Mouse (Mus musculus) R1 (cell line): ENCODE results near the gene Nlrp9c.
"Not testable (repeated sequence)": the region's sequence is repeated elsewhere in the genome, so short reads cannot be mapped to it uniquely, and the experiment has no call there.

Source experiments
- DNase-seq: peaks from one replicate; pipeline ENCODE4 v3.0.0-alpha.2; 2018; ENCODE audit warnings: low read depth, low spot score

The Nlrp9c gene

GRCm38 (mm10) chr7:26403600-26403999 is at the start of gene Nlrp9c:
Gene Nlrp9c (minus strand): TSS chr7:26403700.
- DNase-seq: not testable (repeated sequence)

DNA sequence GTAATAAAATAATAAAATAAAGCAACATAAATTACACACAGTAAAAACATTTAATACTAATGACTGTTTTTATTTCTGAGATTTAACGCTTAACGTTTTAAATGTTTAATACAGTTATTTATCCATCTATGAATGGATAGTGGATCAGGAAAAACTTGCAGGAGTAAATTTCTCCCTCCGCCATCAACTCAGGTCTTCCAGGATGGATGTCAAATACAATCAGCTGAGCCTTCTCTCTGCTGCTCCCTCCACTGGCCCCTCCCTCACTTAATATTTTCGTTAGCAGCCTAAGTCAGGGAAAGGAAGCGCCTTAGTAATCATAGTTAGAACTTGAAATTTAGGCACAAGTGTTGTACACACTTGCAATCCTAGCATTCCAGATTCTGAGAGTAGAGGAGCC is 31.3 kb upstream of the Nlrp9c start, which contains the start of gene Nlrp4a:
TSS of gene Nlrp4a (plus strand) at position 301 of the 400 bp plus-strand sequence.
- DNase-seq: peak; percentile 25

GRCm38 (mm10) chr7:26391811-26392210 is 11.7 kb downstream of the Nlrp9c start:
- peak; percentile 94 for DNase-seq

DNA sequence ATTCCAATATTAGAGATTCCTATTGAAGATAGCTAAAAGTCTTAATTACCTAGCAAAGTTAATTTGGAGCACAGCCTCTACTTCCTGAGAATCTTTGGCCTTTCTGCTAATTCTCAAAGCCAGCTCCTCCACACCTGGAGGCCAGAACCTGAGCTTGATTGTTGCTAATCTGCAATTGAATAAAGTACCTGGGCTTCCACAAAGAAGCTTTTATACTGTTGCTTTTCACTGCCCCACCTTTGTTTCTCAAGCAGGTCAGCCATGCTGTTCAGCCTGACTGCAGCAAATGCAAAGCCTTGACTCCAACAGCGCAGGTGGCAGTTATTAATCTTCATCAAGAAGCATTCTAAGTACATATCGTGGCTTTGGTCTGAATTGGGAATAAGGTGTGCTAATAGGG is 12.4 kb downstream of the Nlrp9c start:
- DNase-seq: peak; percentile 84

DNA sequence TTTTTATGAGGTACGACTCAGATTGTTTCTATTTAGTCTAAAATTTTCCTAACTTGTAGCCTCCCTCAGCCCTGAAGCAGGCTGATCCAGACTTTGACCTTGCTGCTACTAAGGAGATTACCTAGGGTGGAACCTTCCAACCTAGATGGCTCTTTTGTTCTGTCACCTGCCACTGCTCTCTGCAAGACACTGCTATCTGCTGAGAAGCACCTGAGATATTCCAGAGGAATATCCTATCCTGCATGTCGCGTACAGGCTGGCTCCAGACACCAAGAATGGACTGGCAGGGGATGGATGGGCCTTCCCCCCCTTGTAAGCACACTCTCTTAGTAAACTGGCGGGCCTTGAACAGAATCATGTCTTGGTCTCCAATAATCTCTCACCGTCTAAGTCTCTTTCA is 16.8 kb downstream of the Nlrp9c start:
- peak; percentile 66 for DNase-seq

DNA sequence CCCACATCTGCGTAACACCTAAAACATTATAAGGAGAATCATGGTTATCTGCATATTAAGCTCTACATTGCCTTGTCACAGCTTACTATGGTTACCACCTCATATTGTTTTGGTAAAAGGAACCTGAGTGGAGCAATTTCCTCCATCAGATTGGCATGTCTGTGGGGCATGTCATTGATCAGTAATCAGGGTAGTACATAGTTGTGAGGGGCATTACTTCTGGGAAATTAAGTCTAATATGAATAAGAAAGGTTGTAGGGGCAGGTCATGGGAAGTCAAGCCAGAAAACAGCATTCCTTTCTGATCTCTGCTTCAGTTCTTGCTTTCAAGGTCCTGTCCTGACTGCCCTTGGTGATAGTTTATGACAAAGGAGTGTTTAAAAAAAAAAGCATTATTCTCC is 22.7 kb downstream of the Nlrp9c start:
- DNase-seq: peak; percentile 73

DNA sequence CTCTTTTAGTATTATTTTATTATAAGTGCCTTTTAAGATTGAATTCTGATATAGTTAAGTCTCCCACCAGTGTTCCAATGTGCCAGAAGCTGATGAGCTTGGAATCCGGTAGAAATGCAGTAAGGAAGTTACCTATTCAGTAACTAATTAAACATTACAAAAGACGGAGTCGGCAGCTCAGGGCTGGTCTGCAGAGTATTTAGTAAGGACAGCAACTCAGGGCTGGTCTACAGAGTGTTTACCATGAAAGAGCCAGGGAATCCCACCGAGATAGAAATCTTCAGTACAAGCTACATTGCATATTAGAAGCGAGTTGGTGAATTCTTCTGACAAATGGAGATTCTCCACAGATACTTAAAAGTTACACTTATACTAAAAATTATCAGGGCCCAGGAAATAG is 30.3 kb downstream of the Nlrp9c start:
- DNase-seq: peak; percentile 85

- not testable (repeated sequence) for DNase-seq
Measured at GRCm38 (mm10) chr7:26356719-26357118, 46.8 kb downstream of the Nlrp9c start.

- not testable (repeated sequence) for DNase-seq
Measured at GRCm38 (mm10) chr7:26352258-26352657, 51.2 kb downstream of the Nlrp9c start.

GRCm38 (mm10) chr7:26350177-26350576 is 53.3 kb downstream of the Nlrp9c start:
- not testable (repeated sequence) for DNase-seq

GRCm38 (mm10) chr7:26320361-26320760 is 83.1 kb downstream of the Nlrp9c start:
- peak; percentile 59 for DNase-seq

GRCm38 (mm10) chr7:26315809-26316208 is 87.7 kb downstream of the Nlrp9c start:
- DNase-seq: not testable (repeated sequence)

DNA sequence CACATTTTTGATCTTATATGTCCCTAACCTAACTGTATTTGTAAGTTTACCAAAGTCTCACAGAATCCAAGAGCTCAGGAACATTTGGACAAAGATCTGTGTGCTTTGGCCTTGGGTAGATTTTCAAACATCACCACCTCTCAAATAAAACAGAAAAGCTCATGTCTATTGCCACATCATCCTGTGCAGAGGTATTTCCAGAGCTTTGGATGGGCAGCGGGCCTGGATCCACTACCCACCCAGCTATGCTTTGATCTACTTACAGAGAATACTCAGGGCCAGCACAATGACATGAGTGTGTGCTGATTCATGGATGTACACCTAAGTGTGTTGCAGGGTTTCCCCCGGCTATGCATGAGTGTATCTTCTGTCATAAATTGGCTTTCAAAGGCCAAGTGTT is 88.3 kb downstream of the Nlrp9c start:
- DNase-seq: not testable (repeated sequence)

GRCm38 (mm10) chr7:26311786-26312185 is 91.7 kb downstream of the Nlrp9c start:
- not testable (repeated sequence) for DNase-seq

DNA sequence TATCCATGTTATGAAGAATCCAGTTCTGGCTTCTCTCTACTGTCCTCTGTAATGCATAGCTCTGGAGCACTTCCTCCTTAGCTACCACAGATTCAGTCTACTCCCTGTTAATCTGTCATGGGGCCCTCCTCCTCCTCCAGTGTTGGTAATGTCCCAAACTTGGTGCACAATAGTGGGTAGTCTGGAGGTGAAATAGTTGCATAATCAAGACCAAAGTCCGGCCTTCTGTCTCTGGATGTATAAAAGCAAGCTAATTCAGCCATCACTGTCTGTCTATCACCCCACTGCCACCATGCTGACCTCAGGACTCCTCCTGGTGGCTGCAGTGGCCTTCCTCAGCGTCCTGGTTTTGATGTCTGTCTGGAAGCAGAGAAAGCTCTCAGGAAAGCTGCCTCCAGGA is 96.6 kb downstream of the Nlrp9c start, which contains the start of gene Cyp2a4:
TSS of gene Cyp2a4 (plus strand) at position 244 of the 400 bp plus-strand sequence.
- not testable (repeated sequence) for DNase-seq

- DNase-seq: not testable (repeated sequence)
Measured at GRCm38 (mm10) chr7:26303429-26304166, 99.9 kb downstream of the Nlrp9c start.
